Mouse (Mus musculus): Measurements from ENCODE around the gene Cd300ld3. TPM values are rescaled to one million over a fixed set of nuclear protein-coding genes. Genes with fewer than 3 reads are reported as not detected.
A peak's percentile ranks its signal among the peaks of the same experiment; 100 is the strongest.

Cd300ld3 gene
- polyA plus RNA-seq, 1 experiment = 29.1 TPM

GRCm38 (mm10) chr11:115083376-115084139 is 35.3 kb upstream of the Cd300ld3 start:
- H3K27ac ChIP-seq (ENCODE audit: insufficient read depth, low read length) = no peak overlapping the region
- peak; percentile 39 to 62 for DNase-seq (ENCODE audit: low read depth in 1 of 2, low spot score in 2 of 2)
- no peak overlapping the region for H3K4me3 ChIP-seq (ENCODE audit: extremely low read depth, insufficient read depth, insufficient read length)
- WGBS = 35% methylated on average over 18 of the region's 18 CpGs
- no peaks in the 10 kb centered on the region for H3K36me3 ChIP-seq (ENCODE audit: control insufficient read depth, insufficient read depth, low read length)
- TF ChIP-seq CTCF (IDR thresholded peaks at IDR 0.05; ENCODE audit: extremely low read depth, insufficient read depth, insufficient read length, insufficient replicate concordance) = peak; percentile 90; the same call in 1 of the 2 replicates
- TF ChIP-seq POLR2A (IDR thresholded peaks at IDR 0.05; ENCODE audit: low read depth, low read length) = no peak
- H3K4me1 ChIP-seq (ENCODE audit: control insufficient read depth, insufficient read depth, insufficient read length) = no peaks in the 10 kb centered on the region
- H3K27me3 ChIP-seq (ENCODE audit: control insufficient read depth, insufficient read depth, low read length) = no peaks in the 10 kb centered on the region

- no peaks in the 10 kb centered on the region for H3K4me1 ChIP-seq (ENCODE audit: control insufficient read depth, insufficient read depth, insufficient read length)
- 75% methylated on average over 6 of the region's 6 CpGs for WGBS
- TF ChIP-seq POLR2A (IDR thresholded peaks at IDR 0.05; ENCODE audit: low read depth, low read length) (no peak), CTCF (IDR thresholded peaks at IDR 0.05; ENCODE audit: extremely low read depth, insufficient read depth, insufficient read length, insufficient replicate concordance) (no peak)
Observed at GRCm38 (mm10) chr11:115082196-115082595, 34.0 kb upstream of the Cd300ld3 start.

GRCm38 (mm10) chr11:115081373-115081772 is 33.2 kb upstream of the Cd300ld3 start:
- H3K36me3 ChIP-seq (ENCODE audit: control insufficient read depth, insufficient read depth, low read length) = no peaks in the 10 kb centered on the region
- TF ChIP-seq POLR2A (IDR thresholded peaks at IDR 0.05; ENCODE audit: low read depth, low read length) (no peak), CTCF (IDR thresholded peaks at IDR 0.05; ENCODE audit: extremely low read depth, insufficient read depth, insufficient read length, insufficient replicate concordance) (no peak)
- no peaks in the 10 kb centered on the region for H3K4me1 ChIP-seq (ENCODE audit: control insufficient read depth, insufficient read depth, insufficient read length)
- DNase-seq (ENCODE audit: low read depth in 1 of 2, low spot score in 2 of 2) = no peak
- no peak overlapping the region for H3K27ac ChIP-seq (ENCODE audit: insufficient read depth, low read length)
- WGBS = 59% methylated on average over 3 of the region's 3 CpGs
- H3K27me3 ChIP-seq (ENCODE audit: control insufficient read depth, insufficient read depth, low read length) = no peaks in the 10 kb centered on the region
- no peak overlapping the region for H3K4me3 ChIP-seq (ENCODE audit: extremely low read depth, insufficient read depth, insufficient read length)

More at GRCm38 (mm10) chr11:115082196-115082595, 34.0 kb upstream of the Cd300ld3 start:
- H3K27me3 ChIP-seq (ENCODE audit: control insufficient read depth, insufficient read depth, low read length) = no peaks in the 10 kb centered on the region
- DNase-seq (ENCODE audit: low read depth in 1 of 2, low spot score in 2 of 2) = no peak
- H3K4me3 ChIP-seq (ENCODE audit: extremely low read depth, insufficient read depth, insufficient read length) = no peak overlapping the region
- no peak overlapping the region for H3K27ac ChIP-seq (ENCODE audit: insufficient read depth, low read length)
- H3K36me3 ChIP-seq (ENCODE audit: control insufficient read depth, insufficient read depth, low read length) = no peaks in the 10 kb centered on the region

DNA sequence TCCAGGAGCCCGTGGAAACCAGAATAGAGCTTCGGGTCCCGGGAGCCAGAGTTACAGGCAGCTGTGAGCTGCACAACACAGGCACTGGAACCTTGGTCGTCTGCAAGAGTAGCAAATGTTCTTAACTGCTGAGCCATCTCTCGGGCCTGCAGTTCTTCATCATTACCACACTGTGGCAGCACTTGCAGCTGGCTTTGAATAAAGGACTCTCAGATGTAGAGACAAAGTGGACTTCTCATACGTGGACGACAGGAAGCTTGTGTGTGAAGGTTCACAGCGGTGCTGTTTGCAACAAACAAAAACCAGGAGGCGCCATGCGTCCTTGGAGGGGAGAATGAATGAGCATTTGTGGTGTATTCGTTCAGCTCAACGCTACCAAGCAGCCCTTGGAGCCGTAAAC is 32.7 kb upstream of the Cd300ld3 start:
- peak; percentile 35 to 37 for DNase-seq (ENCODE audit: low read depth in 1 of 2, low spot score in 2 of 2)
- H3K27ac ChIP-seq (ENCODE audit: insufficient read depth, low read length) = no peak overlapping the region
- TF ChIP-seq POLR2A (IDR thresholded peaks at IDR 0.05; ENCODE audit: low read depth, low read length) (no peak), CTCF (IDR thresholded peaks at IDR 0.05; ENCODE audit: extremely low read depth, insufficient read depth, insufficient read length, insufficient replicate concordance) (peak; percentile 68; the same call in 1 of the 2 replicates)
- WGBS = 28% methylated on average over 13 of the region's 13 CpGs
- no peak overlapping the region for H3K4me3 ChIP-seq (ENCODE audit: extremely low read depth, insufficient read depth, insufficient read length)
- H3K4me1 ChIP-seq (ENCODE audit: control insufficient read depth, insufficient read depth, insufficient read length) = no peaks in the 10 kb centered on the region
- no peaks in the 10 kb centered on the region for H3K27me3 ChIP-seq (ENCODE audit: control insufficient read depth, insufficient read depth, low read length)
- no peaks in the 10 kb centered on the region for H3K36me3 ChIP-seq (ENCODE audit: control insufficient read depth, insufficient read depth, low read length)

GRCm38 (mm10) chr11:115078680-115079079 is 30.5 kb upstream of the Cd300ld3 start:
- Histone ChIP-seq H3K36me3 (ENCODE audit: control insufficient read depth, insufficient read depth, low read length) (no peaks in the 10 kb centered on the region), H3K27me3 (ENCODE audit: control insufficient read depth, insufficient read depth, low read length) (no peaks in the 10 kb centered on the region), H3K27ac (ENCODE audit: insufficient read depth, low read length) (no peak overlapping the region), H3K4me3 (ENCODE audit: extremely low read depth, insufficient read depth, insufficient read length) (no peak overlapping the region), H3K4me1 (ENCODE audit: control insufficient read depth, insufficient read depth, insufficient read length) (no peaks in the 10 kb centered on the region)
- TF ChIP-seq CTCF (IDR thresholded peaks at IDR 0.05; ENCODE audit: extremely low read depth, insufficient read depth, insufficient read length, insufficient replicate concordance) (no peak), POLR2A (IDR thresholded peaks at IDR 0.05; ENCODE audit: low read depth, low read length) (no peak)
- 72% methylated on average over 5 of the region's 5 CpGs for WGBS
- DNase-seq (ENCODE audit: low read depth in 1 of 2, low spot score in 2 of 2) = no peak

DNA sequence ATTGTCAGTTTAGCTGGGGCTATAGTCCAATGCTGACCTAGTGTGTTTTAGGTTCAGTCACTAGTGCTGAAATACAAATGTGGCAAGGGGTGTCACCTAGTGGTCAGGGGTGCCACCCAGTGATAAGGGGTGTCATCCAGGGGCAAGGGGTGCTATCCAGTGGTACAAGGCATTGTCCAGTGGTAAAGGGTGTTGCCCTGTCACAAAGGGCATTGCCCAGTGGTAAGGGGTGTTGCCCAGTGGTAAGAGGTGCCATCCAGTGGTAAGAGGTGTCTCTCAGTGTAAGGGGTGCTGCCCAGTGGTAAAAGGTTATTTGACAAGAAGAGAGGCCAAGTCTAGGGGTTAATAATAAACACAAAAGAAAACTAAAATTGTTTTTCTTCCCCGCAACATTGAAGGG is 29.2 kb upstream of the Cd300ld3 start:
- no peak for DNase-seq (ENCODE audit: low read depth in 1 of 2, low spot score in 2 of 2)
- no peaks in the 10 kb centered on the region for H3K36me3 ChIP-seq (ENCODE audit: control insufficient read depth, insufficient read depth, low read length)
- H3K27me3 ChIP-seq (ENCODE audit: control insufficient read depth, insufficient read depth, low read length) = no peaks in the 10 kb centered on the region
- TF ChIP-seq CTCF (IDR thresholded peaks at IDR 0.05; ENCODE audit: extremely low read depth, insufficient read depth, insufficient read length, insufficient replicate concordance) (no peak), POLR2A (IDR thresholded peaks at IDR 0.05; ENCODE audit: low read depth, low read length) (no peak)
- no peak overlapping the region for H3K27ac ChIP-seq (ENCODE audit: insufficient read depth, low read length)
- no peaks in the 10 kb centered on the region for H3K4me1 ChIP-seq (ENCODE audit: control insufficient read depth, insufficient read depth, insufficient read length)
- 94% methylated on average over 1 of the region's 1 CpGs for WGBS
- no peak overlapping the region for H3K4me3 ChIP-seq (ENCODE audit: extremely low read depth, insufficient read depth, insufficient read length)

- DNase-seq (ENCODE audit: low read depth in 1 of 2, low spot score in 2 of 2) = no peak
- Histone ChIP-seq H3K4me1 (ENCODE audit: control insufficient read depth, insufficient read depth, insufficient read length) (no peaks in the 10 kb centered on the region; the same call in 1 of the 2 replicates), H3K27ac (ENCODE audit: insufficient read depth, low read length) (no peak overlapping the region), H3K27me3 (ENCODE audit: control insufficient read depth, insufficient read depth, low read length) (no peaks in the 10 kb centered on the region), H3K4me3 (ENCODE audit: extremely low read depth, insufficient read depth, insufficient read length) (no peak overlapping the region), H3K36me3 (ENCODE audit: control insufficient read depth, insufficient read depth, low read length) (no peaks in the 10 kb centered on the region)
- 74% methylated on average over 5 of the region's 5 CpGs for WGBS
- TF ChIP-seq POLR2A (IDR thresholded peaks at IDR 0.05; ENCODE audit: low read depth, low read length) (no peak), CTCF (IDR thresholded peaks at IDR 0.05; ENCODE audit: extremely low read depth, insufficient read depth, insufficient read length, insufficient replicate concordance) (no peak)
Observed at GRCm38 (mm10) chr11:115075859-115076258, 27.6 kb upstream of the Cd300ld3 start.
